In the genomic region with DNA sequence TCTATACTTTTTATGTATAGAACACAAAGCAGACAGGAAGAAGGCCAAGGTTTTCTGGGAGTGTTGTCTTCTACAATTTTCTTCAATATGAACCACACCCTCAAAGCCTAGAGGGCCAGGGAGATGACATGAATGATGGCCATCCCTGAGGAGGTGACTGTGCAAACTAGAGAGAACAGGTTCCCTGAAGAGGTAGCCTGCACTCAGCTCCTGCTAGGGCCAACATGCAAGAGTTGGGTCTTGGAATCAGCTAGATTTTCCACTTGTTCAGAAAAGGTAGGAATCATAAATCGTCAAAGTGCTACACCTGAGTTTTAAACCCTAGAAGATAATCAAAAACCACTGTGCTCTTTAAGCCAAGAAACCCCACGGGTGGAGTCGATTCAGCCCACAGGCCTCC, we compare ENCODE assay signal across 13 mouse cellular contexts.
"Had no signal": no experiment of that assay in that cellular context is flagged by ENCODE, and none has a peak within 500 bp of the region (broad histone marks: within the 10 kb centered on the region; RNA-seq: fewer than 3 reads in every experiment).

No protein-coding gene starts in this region.

- H3K27ac ChIP-seq: kidney, embryonic 15.5 days; limb, embryonic 10.5 days; neural tube, embryonic 13.5 days had no signal

- ATAC-seq: intestine, embryonic 16.5 days; lung, postnatal 0 days; midbrain, embryonic 16.5 days had no signal

- H3K36me3 ChIP-seq: kidney, embryonic 15.5 days; limb, embryonic 10.5 days; neural tube, embryonic 13.5 days had no signal

- H3K4me3 ChIP-seq: kidney, embryonic 15.5 days; limb, embryonic 10.5 days; neural tube, embryonic 13.5 days had no signal

- H3K4me2 ChIP-seq: kidney, embryonic 15.5 days; midbrain, embryonic 11.5 days; neural tube, embryonic 13.5 days had no signal

- H3K27me3 ChIP-seq: kidney, embryonic 15.5 days; neural tube, embryonic 13.5 days had no signal

- DNase-seq: kidney, adult 2 months; kidney, postnatal 14 days; lung, adult 2 months; lung, postnatal 4 days; retina, postnatal 1 day; right cerebral cortex, postnatal 4 days had no signal

- H3K9ac ChIP-seq: kidney, embryonic 15.5 days; neural tube, embryonic 13.5 days had no signal

- H3K9me3 ChIP-seq: kidney, embryonic 15.5 days; limb, embryonic 10.5 days; neural tube, embryonic 13.5 days had no signal
